Mouse (Mus musculus) hindbrain, embryonic 10.5 days (tissue): ENCODE measurements at regions not wholly inside any gene's neighbourhood (a gene's known extent, or its start where the extent isn't known, plus 50 kb on each side); places are given as distances from the start of the nearest gene placed in this dataset.

Source experiments
- DNase-seq: peaks from one replicate; pipeline ENCODE4 v3.0.0-alpha.2; 2017; ENCODE audit warnings: low spot score
- H3K27ac ChIP-seq: fragments of 300-500 bp; sonication (generic); 2 replicates; pipeline ENCODE4 v1.5.1; 2016; ENCODE audit warnings: mild to moderate bottlenecking, moderate library complexity
- H3K27me3 ChIP-seq: fragments of 300-500 bp; sonication (generic); 2 replicates; pipeline ENCODE4 v1.6.1; 2016; ENCODE audit warnings: mild to moderate bottlenecking; ENCODE audit not compliant: poor library complexity, insufficient read depth, severe bottlenecking
- H3K36me3 ChIP-seq: fragments of 300-500 bp; sonication (generic); 2 replicates; pipeline ENCODE4 v1.6.1; 2016; ENCODE audit warnings: mild to moderate bottlenecking, moderate library complexity
- H3K4me1 ChIP-seq: fragments of 300-500 bp; sonication (generic); replicated peaks from 2 replicates; pipeline ENCODE4 v1.6.1; 2016; ENCODE audit warnings: mild to moderate bottlenecking
- H3K4me3 ChIP-seq: fragments of 300-500 bp; sonication (generic); 2 replicates; pipeline ENCODE4 v1.5.1; 2016; ENCODE audit warnings: mild to moderate bottlenecking, moderate library complexity
- H3K9me3 ChIP-seq: fragments of 300-500 bp; sonication (generic); 2 replicates; pipeline ENCODE4 v1.6.1; 2016; ENCODE audit warnings: mild to moderate bottlenecking, moderate library complexity
- WGBS: fragments of 180-500 bp; shearing (Covaris S2); methylation state at CpG from one replicate; pipeline ENCODE4 v1.1.7; 2016; 5-methylcytosine and 5-hydroxymethylcytosine counted together

- H3K27ac ChIP-seq = no peak overlapping the region
- H3K4me3 ChIP-seq = no peak overlapping the region
- no peaks in the 10 kb centered on the region for H3K27me3 ChIP-seq
- H3K9me3 ChIP-seq = no peaks in the 10 kb centered on the region
- H3K36me3 ChIP-seq = no peaks in the 10 kb centered on the region
- no peak for DNase-seq
- H3K4me1 ChIP-seq = no peaks in the 10 kb centered on the region
- 85% methylated on average over 5 of the region's 5 CpGs for WGBS
These were observed 232.4 kb upstream of the Smlr1 start for GRCm38 (mm10) chr10:25768456-25768855.

GRCm38 (mm10) chr10:25754300-25754699 lies 218.2 kb upstream of the Smlr1 start:
- Histone ChIP-seq H3K27me3 (no peaks in the 10 kb centered on the region), H3K36me3 (no peaks in the 10 kb centered on the region), H3K4me3 (no peak overlapping the region), H3K27ac (no peak overlapping the region), H3K9me3 (no peaks in the 10 kb centered on the region), H3K4me1 (no peaks in the 10 kb centered on the region)
- WGBS = 75% methylated on average over 3 of the region's 3 CpGs
- DNase-seq = no peak

GRCm38 (mm10) chr10:25742678-25743077 lies 206.6 kb upstream of the Smlr1 start:
- Histone ChIP-seq H3K4me1 (no peaks in the 10 kb centered on the region), H3K27me3 (no peaks in the 10 kb centered on the region), H3K4me3 (no peak overlapping the region), H3K36me3 (no peaks in the 10 kb centered on the region), H3K27ac (no peak overlapping the region), H3K9me3 (no peaks in the 10 kb centered on the region)
- no peak for DNase-seq
- WGBS = 78% methylated on average over 3 of the region's 3 CpGs

- H3K9me3 ChIP-seq = no peaks in the 10 kb centered on the region
- H3K36me3 ChIP-seq = no peaks in the 10 kb centered on the region
- H3K4me3 ChIP-seq = no peak overlapping the region
- no peaks in the 10 kb centered on the region for H3K27me3 ChIP-seq
- no peak overlapping the region for H3K27ac ChIP-seq
- DNase-seq = no peak
- WGBS = 80% methylated on average over 2 of the region's 2 CpGs
- no peaks in the 10 kb centered on the region for H3K4me1 ChIP-seq
These were observed 204.9 kb upstream of the Smlr1 start for GRCm38 (mm10) chr10:25740956-25741355.

- WGBS = 72% methylated on average over 3 of the region's 3 CpGs
- Histone ChIP-seq H3K9me3 (no peaks in the 10 kb centered on the region), H3K27me3 (no peaks in the 10 kb centered on the region), H3K4me1 (no peaks in the 10 kb centered on the region), H3K27ac (no peak overlapping the region), H3K36me3 (no peaks in the 10 kb centered on the region), H3K4me3 (no peak overlapping the region)
- no peak for DNase-seq
These were observed 194.4 kb upstream of the Smlr1 start for GRCm38 (mm10) chr10:25730470-25730869.

- no peak for DNase-seq
- Histone ChIP-seq H3K9me3 (no peaks in the 10 kb centered on the region), H3K4me1 (no peaks in the 10 kb centered on the region), H3K36me3 (no peaks in the 10 kb centered on the region), H3K4me3 (no peak overlapping the region), H3K27ac (no peak overlapping the region), H3K27me3 (no peaks in the 10 kb centered on the region)
- WGBS = 86% methylated on average over 1 of the region's 1 CpGs
These were observed 187.9 kb upstream of the Smlr1 start for GRCm38 (mm10) chr10:25723966-25724365.

GRCm38 (mm10) chr10:25715747-25716146 lies 179.7 kb upstream of the Smlr1 start:
- Histone ChIP-seq H3K27me3 (no peaks in the 10 kb centered on the region), H3K4me3 (no peak overlapping the region), H3K9me3 (no peaks in the 10 kb centered on the region), H3K27ac (no peak overlapping the region), H3K36me3 (no peaks in the 10 kb centered on the region), H3K4me1 (no peaks in the 10 kb centered on the region)
- DNase-seq = no peak
- WGBS = 85% methylated on average over 4 of the region's 4 CpGs

GRCm38 (mm10) chr10:25714636-25715035 lies 178.6 kb upstream of the Smlr1 start:
- Histone ChIP-seq H3K27ac (no peak overlapping the region), H3K4me1 (no peaks in the 10 kb centered on the region), H3K9me3 (no peaks in the 10 kb centered on the region), H3K27me3 (no peaks in the 10 kb centered on the region), H3K4me3 (no peak overlapping the region), H3K36me3 (no peaks in the 10 kb centered on the region)
- no peak for DNase-seq

- no peak overlapping the region for H3K27ac ChIP-seq
- no peaks in the 10 kb centered on the region for H3K36me3 ChIP-seq
- H3K4me1 ChIP-seq = no peaks in the 10 kb centered on the region
- WGBS = 69% methylated on average over 12 of the region's 12 CpGs
- no peaks in the 10 kb centered on the region for H3K27me3 ChIP-seq
- no peak overlapping the region for H3K4me3 ChIP-seq
- no peaks in the 10 kb centered on the region for H3K9me3 ChIP-seq
- no peak for DNase-seq
These were observed 178.0 kb upstream of the Smlr1 start for GRCm38 (mm10) chr10:25714041-25714440.

- no peaks in the 10 kb centered on the region for H3K9me3 ChIP-seq
These were observed 171.9 kb upstream of the Smlr1 start for GRCm38 (mm10) chr10:25707951-25708350.

GRCm38 (mm10) chr10:25702146-25702545 lies 166.1 kb upstream of the Smlr1 start:
- Histone ChIP-seq H3K4me3 (no peak overlapping the region), H3K9me3 (no peaks in the 10 kb centered on the region), H3K36me3 (no peaks in the 10 kb centered on the region), H3K27ac (no peak overlapping the region), H3K4me1 (no peaks in the 10 kb centered on the region), H3K27me3 (no peaks in the 10 kb centered on the region)
- WGBS = 87% methylated on average over 3 of the region's 3 CpGs
- no peak for DNase-seq

More at GRCm38 (mm10) chr10:25707951-25708350, 171.9 kb upstream of the Smlr1 start:
- Histone ChIP-seq H3K27ac (no peak overlapping the region), H3K4me3 (no peak overlapping the region), H3K4me1 (no peaks in the 10 kb centered on the region), H3K36me3 (no peaks in the 10 kb centered on the region), H3K27me3 (no peaks in the 10 kb centered on the region)
- 57% methylated on average over 7 of the region's 7 CpGs for WGBS
- DNase-seq = no peak

- WGBS = 84% methylated on average over 8 of the region's 8 CpGs
- Histone ChIP-seq H3K27ac (no peak overlapping the region), H3K4me3 (no peak overlapping the region), H3K4me1 (no peaks in the 10 kb centered on the region), H3K36me3 (no peaks in the 10 kb centered on the region), H3K9me3 (no peaks in the 10 kb centered on the region), H3K27me3 (no peaks in the 10 kb centered on the region)
- DNase-seq = no peak
These were observed 159.7 kb upstream of the Smlr1 start for GRCm38 (mm10) chr10:25695798-25696197.

- Histone ChIP-seq H3K27ac (no peak overlapping the region), H3K9me3 (no peaks in the 10 kb centered on the region), H3K4me1 (peaks cover 6% of the 10 kb centered on the region; the same call in 1 of the 2 replicates), H3K27me3 (no peaks in the 10 kb centered on the region), H3K4me3 (no peak overlapping the region), H3K36me3 (no peaks in the 10 kb centered on the region)
- DNase-seq = peak; percentile 59
- WGBS = 23% methylated on average over 6 of the region's 6 CpGs
These were observed 145.2 kb upstream of the Smlr1 start for GRCm38 (mm10) chr10:25681243-25681642.

GRCm38 (mm10) chr10:25677889-25678288 lies 141.8 kb upstream of the Smlr1 start:
- Histone ChIP-seq H3K4me1 (peaks cover 6% of the 10 kb centered on the region; the same call in 1 of the 2 replicates), H3K27me3 (no peaks in the 10 kb centered on the region), H3K9me3 (no peaks in the 10 kb centered on the region), H3K36me3 (no peaks in the 10 kb centered on the region), H3K4me3 (no peak overlapping the region), H3K27ac (no peak overlapping the region)
- 50% methylated on average over 1 of the region's 1 CpGs for WGBS
- no peak for DNase-seq
